Mouse (Mus musculus): ENCODE measurements at regions not wholly inside any gene's neighbourhood (a gene's known extent, or its start where the extent isn't known, plus 50 kb on each side); places are given as distances from the start of the nearest gene placed in this dataset.

DNA sequence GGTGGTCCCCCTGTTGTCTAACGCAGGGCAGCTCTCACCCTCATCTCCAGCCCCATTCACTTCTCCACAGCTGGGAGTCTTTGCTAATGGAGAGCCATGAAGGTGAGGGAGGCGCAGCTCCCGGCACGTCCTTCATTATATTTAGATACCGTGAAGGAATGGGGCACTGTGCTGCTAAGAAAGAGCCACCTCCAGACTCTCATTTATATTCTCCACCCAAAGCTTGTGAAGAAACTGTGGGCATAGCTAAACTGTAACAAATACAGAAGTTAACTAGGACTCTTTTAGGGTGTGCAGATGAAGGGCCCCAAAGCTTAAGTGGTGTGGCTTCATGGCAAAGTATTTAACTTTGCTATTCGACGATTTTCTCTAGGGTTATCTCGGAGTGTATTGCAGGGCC is 136.4 kb downstream of the Ddx11 start:
- no peak overlapping the region for H3K27ac ChIP-seq (ENCODE audit: low read depth)
- no peaks in the 10 kb centered on the region for H3K36me3 ChIP-seq (replicated peaks; ENCODE audit: control insufficient read depth, insufficient read depth, low read length)
- H3K4me3 ChIP-seq (ENCODE audit: low read depth, low read length): no peak overlapping the region
- no peak for TF ChIP-seq EP300 (IDR thresholded peaks at IDR 0.05; ENCODE audit: low read depth)
- TF ChIP-seq CTCF (IDR thresholded peaks at IDR 0.05; ENCODE audit: low read depth): no peak
- DNase-seq (ENCODE audit: low spot score): no peak
- H3K4me2 ChIP-seq (ENCODE audit: low read depth, low read length): no peak overlapping the region
- no peaks in the 10 kb centered on the region for H3K9me3 ChIP-seq (replicated peaks; ENCODE audit: control insufficient read depth, low read length)
- peaks cover 12% of the 10 kb centered on the region; the same call in 1 of the 2 replicates for H3K4me1 ChIP-seq (ENCODE audit: control insufficient read depth, insufficient read depth)
- 63% methylated on average over 8 of the region's 8 CpGs for WGBS
- no peaks in the 10 kb centered on the region for H3K27me3 ChIP-seq (ENCODE audit: control insufficient read depth, insufficient read depth, low read length)
- no peak overlapping the region for H3K9ac ChIP-seq (replicated peaks; ENCODE audit: low read depth, low read length)
- ATAC-seq (ENCODE audit: insufficient read depth, low read depth): no peak

DNA sequence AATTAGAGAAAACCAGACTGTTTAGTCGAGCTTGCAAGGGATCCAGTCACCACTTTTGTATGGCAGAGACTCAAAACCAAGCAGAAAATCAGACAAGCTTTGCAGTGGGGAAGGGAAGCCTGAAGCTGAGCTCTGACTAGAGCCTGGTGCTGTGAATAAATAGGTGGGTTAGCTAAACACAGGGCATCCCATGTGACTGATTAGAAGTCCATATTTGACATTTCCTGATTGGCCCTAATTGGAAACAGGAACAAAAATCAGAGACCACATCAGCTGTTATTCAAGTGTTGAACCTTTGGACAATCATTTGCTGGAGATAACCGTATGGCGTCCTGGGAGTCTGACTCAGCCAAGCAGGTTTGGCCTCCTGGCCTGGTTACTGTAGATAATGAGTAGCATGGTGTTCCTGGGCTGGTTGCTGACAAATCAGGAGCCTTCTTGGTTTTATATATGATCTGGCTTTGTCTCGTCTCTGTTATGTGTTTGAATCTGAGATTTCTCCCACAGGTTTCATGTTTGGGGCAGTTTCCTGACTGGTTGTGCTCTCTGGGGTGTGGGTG is 139.4 kb downstream of the Ddx11 start:
- TF ChIP-seq EP300 (IDR thresholded peaks at IDR 0.05; ENCODE audit: low read depth) (no peak), CTCF (IDR thresholded peaks at IDR 0.05; ENCODE audit: low read depth) (no peak)
- DNase-seq (ENCODE audit: low spot score) (no peak), ATAC-seq (ENCODE audit: insufficient read depth, low read depth) (no peak)
- no peaks in the 10 kb centered on the region for H3K36me3 ChIP-seq (replicated peaks; ENCODE audit: control insufficient read depth, insufficient read depth, low read length)
- H3K4me1 ChIP-seq (ENCODE audit: control insufficient read depth, insufficient read depth): peaks cover 3% of the 10 kb centered on the region; the same call in 1 of the 2 replicates
- H3K9me3 ChIP-seq (replicated peaks; ENCODE audit: control insufficient read depth, low read length): no peaks in the 10 kb centered on the region
- H3K9ac ChIP-seq (replicated peaks; ENCODE audit: low read depth, low read length): no peak overlapping the region
- H3K27me3 ChIP-seq (ENCODE audit: control insufficient read depth, insufficient read depth, low read length): no peaks in the 10 kb centered on the region
- 51% methylated on average over 4 of the region's 4 CpGs for WGBS
- no peak overlapping the region for H3K4me2 ChIP-seq (ENCODE audit: low read depth, low read length)
- no peak overlapping the region for H3K27ac ChIP-seq (ENCODE audit: low read depth)
- H3K4me3 ChIP-seq (ENCODE audit: low read depth, low read length): no peak overlapping the region

DNA sequence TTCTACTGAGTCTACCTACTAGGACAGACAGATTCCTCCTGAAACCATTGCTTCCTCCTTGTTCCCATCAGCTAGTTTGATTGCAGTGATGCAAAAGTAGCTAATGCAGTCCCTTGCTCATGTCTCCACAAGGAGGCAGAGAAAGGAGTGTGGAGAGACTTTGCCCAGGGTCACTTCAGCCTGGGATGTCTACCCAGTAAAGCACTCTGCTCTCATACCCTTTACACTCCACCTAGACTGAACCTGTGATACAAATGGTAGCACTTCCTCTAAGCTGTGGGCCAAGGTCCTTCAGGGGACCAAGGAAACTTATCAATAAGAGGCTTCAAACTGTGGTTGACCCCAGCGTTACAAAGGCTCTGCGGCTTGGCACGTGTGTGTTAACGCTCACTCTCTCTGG is 140.1 kb downstream of the Ddx11 start:
- peaks cover 3% of the 10 kb centered on the region; the same call in 1 of the 2 replicates for H3K4me1 ChIP-seq (ENCODE audit: control insufficient read depth, insufficient read depth)
- 84% methylated on average over 4 of the region's 4 CpGs for WGBS
- TF ChIP-seq CTCF (IDR thresholded peaks at IDR 0.05; ENCODE audit: low read depth) (no peak), EP300 (IDR thresholded peaks at IDR 0.05; ENCODE audit: low read depth) (no peak)
- H3K36me3 ChIP-seq (replicated peaks; ENCODE audit: control insufficient read depth, insufficient read depth, low read length): no peaks in the 10 kb centered on the region
- DNase-seq (ENCODE audit: low spot score) (no peak), ATAC-seq (ENCODE audit: insufficient read depth, low read depth) (no peak)
- H3K4me3 ChIP-seq (ENCODE audit: low read depth, low read length): no peak overlapping the region
- H3K9me3 ChIP-seq (replicated peaks; ENCODE audit: control insufficient read depth, low read length): no peaks in the 10 kb centered on the region
- no peak overlapping the region for H3K9ac ChIP-seq (replicated peaks; ENCODE audit: low read depth, low read length)
- no peaks in the 10 kb centered on the region for H3K27me3 ChIP-seq (ENCODE audit: control insufficient read depth, insufficient read depth, low read length)
- no peak overlapping the region for H3K27ac ChIP-seq (ENCODE audit: low read depth)
- H3K4me2 ChIP-seq (ENCODE audit: low read depth, low read length): no peak overlapping the region

DNA sequence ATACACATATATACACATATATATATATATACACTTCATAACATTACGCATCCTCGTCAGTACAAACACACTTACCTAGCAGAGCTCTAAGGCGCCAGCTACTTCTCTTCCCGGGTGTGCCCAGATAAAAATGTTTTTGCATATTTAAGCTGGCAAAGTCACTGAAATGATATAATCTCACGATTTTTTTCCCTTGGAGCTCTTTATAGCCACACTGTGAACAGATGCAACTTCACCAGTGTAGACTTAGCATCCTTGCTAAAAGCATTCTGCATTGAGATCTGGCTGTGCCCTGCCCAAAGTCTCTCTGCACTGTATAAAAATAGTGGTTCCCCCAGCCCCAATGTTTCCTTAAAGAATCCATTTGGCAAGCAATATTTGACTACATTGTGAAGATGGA is 143.5 kb downstream of the Ddx11 start:
- 77% methylated on average over 5 of the region's 5 CpGs for WGBS
- H3K4me1 ChIP-seq (ENCODE audit: control insufficient read depth, insufficient read depth): peaks cover 3% of the 10 kb centered on the region; the same call in 1 of the 2 replicates

GRCm38 (mm10) chr17:66267831-66268230 is 144.5 kb downstream of the Ddx11 start:
- H3K4me1 ChIP-seq (ENCODE audit: control insufficient read depth, insufficient read depth): peaks cover 2% of the 10 kb centered on the region; the same call in 1 of the 2 replicates
- 45% methylated on average over 6 of the region's 6 CpGs for WGBS
- no peak overlapping the region for H3K4me2 ChIP-seq (ENCODE audit: low read depth, low read length)
- H3K36me3 ChIP-seq (replicated peaks; ENCODE audit: control insufficient read depth, insufficient read depth, low read length): no peaks in the 10 kb centered on the region
- TF ChIP-seq CTCF (IDR thresholded peaks at IDR 0.05; ENCODE audit: low read depth): no peak
- TF ChIP-seq EP300 (IDR thresholded peaks at IDR 0.05; ENCODE audit: low read depth): no peak
- ATAC-seq (ENCODE audit: insufficient read depth, low read depth) (no peak), DNase-seq (ENCODE audit: low spot score) (no peak)
- H3K27me3 ChIP-seq (ENCODE audit: control insufficient read depth, insufficient read depth, low read length): no peaks in the 10 kb centered on the region; the same call in 1 of the 2 replicates
- no peak overlapping the region for H3K27ac ChIP-seq (ENCODE audit: low read depth)
- no peak overlapping the region for H3K9ac ChIP-seq (replicated peaks; ENCODE audit: low read depth, low read length)
- H3K4me3 ChIP-seq (ENCODE audit: low read depth, low read length): no peak overlapping the region
- no peaks in the 10 kb centered on the region for H3K9me3 ChIP-seq (replicated peaks; ENCODE audit: control insufficient read depth, low read length)

More for the DNA sequence above, 143.5 kb downstream of the Ddx11 start:
- no peak overlapping the region for H3K4me3 ChIP-seq (ENCODE audit: low read depth, low read length)
- H3K36me3 ChIP-seq (replicated peaks; ENCODE audit: control insufficient read depth, insufficient read depth, low read length): no peaks in the 10 kb centered on the region
- ATAC-seq (ENCODE audit: insufficient read depth, low read depth): no peak
- DNase-seq (ENCODE audit: low spot score): no peak
- no peak for TF ChIP-seq CTCF (IDR thresholded peaks at IDR 0.05; ENCODE audit: low read depth)
- no peak for TF ChIP-seq EP300 (IDR thresholded peaks at IDR 0.05; ENCODE audit: low read depth)
- H3K4me2 ChIP-seq (ENCODE audit: low read depth, low read length): no peak overlapping the region
- H3K9me3 ChIP-seq (replicated peaks; ENCODE audit: control insufficient read depth, low read length): no peaks in the 10 kb centered on the region
- H3K27ac ChIP-seq (ENCODE audit: low read depth): no peak overlapping the region
- no peak overlapping the region for H3K9ac ChIP-seq (replicated peaks; ENCODE audit: low read depth, low read length)
- H3K27me3 ChIP-seq (ENCODE audit: control insufficient read depth, insufficient read depth, low read length): no peaks in the 10 kb centered on the region; the same call in 1 of the 2 replicates

- TF ChIP-seq EP300 (IDR thresholded peaks at IDR 0.05; ENCODE audit: low read depth): no peak
- TF ChIP-seq CTCF (IDR thresholded peaks at IDR 0.05; ENCODE audit: low read depth): no peak
- H3K4me2 ChIP-seq (ENCODE audit: low read depth, low read length): no peak overlapping the region
- H3K27ac ChIP-seq (ENCODE audit: low read depth): no peak overlapping the region
- H3K4me1 ChIP-seq (ENCODE audit: control insufficient read depth, insufficient read depth): no peaks in the 10 kb centered on the region
- H3K36me3 ChIP-seq (replicated peaks; ENCODE audit: control insufficient read depth, insufficient read depth, low read length): no peaks in the 10 kb centered on the region
- no peaks in the 10 kb centered on the region for H3K9me3 ChIP-seq (replicated peaks; ENCODE audit: control insufficient read depth, low read length)
- no peaks in the 10 kb centered on the region; the same call in 1 of the 2 replicates for H3K27me3 ChIP-seq (ENCODE audit: control insufficient read depth, insufficient read depth, low read length)
- DNase-seq (ENCODE audit: low spot score): no peak
- WGBS: 53% methylated on average over 6 of the region's 6 CpGs
- H3K9ac ChIP-seq (replicated peaks; ENCODE audit: low read depth, low read length): no peak overlapping the region
- no peak overlapping the region for H3K4me3 ChIP-seq (ENCODE audit: low read depth, low read length)
- ATAC-seq (ENCODE audit: insufficient read depth, low read depth): no peak
Observed at GRCm38 (mm10) chr17:66269567-66269966, 146.2 kb downstream of the Ddx11 start.

Measured in heart, postnatal 0 days (tissue).